Comparison of ENCODE assay signal across 10 mouse cellular contexts in the genomic region with DNA sequence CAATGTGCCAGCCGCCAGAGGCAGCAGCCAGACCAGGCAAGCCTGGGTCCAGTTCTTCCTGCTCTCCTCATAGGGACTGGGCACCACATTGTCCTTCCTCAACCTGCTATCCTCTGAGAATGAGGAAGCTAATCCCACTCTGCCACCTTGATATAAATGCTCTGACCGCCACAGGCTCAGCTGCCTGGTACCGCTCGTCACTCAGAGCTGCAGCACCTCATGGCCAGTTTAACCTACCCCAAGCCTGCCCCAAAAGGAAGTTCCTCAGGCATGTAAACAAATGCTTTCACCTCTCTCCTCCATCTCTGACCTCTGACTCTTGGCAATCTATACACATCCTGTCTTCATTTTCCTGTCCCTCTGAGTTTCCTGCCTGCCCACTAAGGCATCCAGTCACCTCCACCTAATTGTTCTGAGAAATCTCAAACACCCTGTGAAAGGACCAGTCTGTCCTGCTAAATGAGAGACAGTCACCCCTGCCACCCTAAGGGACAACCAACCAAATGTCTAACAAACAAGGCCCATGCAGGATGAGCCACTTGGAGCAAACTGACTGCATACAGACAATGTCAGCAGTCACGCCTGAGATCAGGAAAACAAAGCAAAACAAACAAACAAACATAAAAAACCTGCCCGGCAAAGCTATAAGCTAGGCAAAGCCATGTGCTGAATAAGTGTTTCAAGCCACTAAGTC. TPM values are rescaled to one million over a fixed set of nuclear protein-coding genes. Genes with fewer than 3 reads are reported as not detected.
DNase-seq lines count a peak whose midpoint lies in the region; ATAC-seq and TF ChIP-seq lines count a peak whose summit lies in the region.
"Had no signal": no experiment of that assay in that cellular context is flagged by ENCODE, and none has a peak within 500 bp of the region (broad histone marks: within the 10 kb centered on the region; RNA-seq: fewer than 3 reads in every experiment).

No protein-coding gene starts in this region.

- no peaks in the 10 kb centered on the region for H3K27me3 ChIP-seq in heart, adult 2 months (ENCODE audit: control insufficient read depth, insufficient read depth, low read length)
- no peaks in the 10 kb centered on the region for H3K27me3 ChIP-seq in CH12.LX (replicated peaks)
- H3K27me3 ChIP-seq in heart, embryonic 15.5 days = no peaks in the 10 kb centered on the region
- H3K27me3 ChIP-seq in liver, embryonic 12.5 days (replicated peaks) = peaks cover 10% of the 10 kb centered on the region
- H3K27me3 ChIP-seq in midbrain, postnatal 0 days (ENCODE audit: insufficient read depth, low read length) = no peaks in the 10 kb centered on the region

- H3K4me3 ChIP-seq in heart, adult 2 months = peak overlapping the region; percentile 15; the same call in 1 of the 2 replicates
- peak overlapping the region in 2 of 3 experiments; percentile 2 to 14 for H3K4me3 ChIP-seq in CH12.LX (replicated peaks in 1 of 3; ENCODE audit: low read depth in 2 of 3, low read length in 2 of 3, poor library complexity in 1 of 3)
- H3K4me3 ChIP-seq in heart, embryonic 15.5 days = no peak overlapping the region
- H3K4me3 ChIP-seq in liver, embryonic 12.5 days = no peak overlapping the region
- H3K4me3 ChIP-seq in midbrain, postnatal 0 days (ENCODE audit: low read depth, low read length) = no peak overlapping the region

- dilution Hi-C loops in CH12.LX (cut with MboI; ENCODE audit: extremely low pct_ligation_motif_present, extremely low pct_unique_long_range_greater_than_20kb, low sequenced_read_pairs) = no loop called here

- TF ChIP-seq RAD21 in CH12.LX (IDR thresholded peaks at IDR 0.05; ENCODE audit: low read depth, low read length) = no peak

- no peak overlapping the region for H3K4me2 ChIP-seq in CH12.LX (ENCODE audit: insufficient read depth, low read depth, poor library complexity, severe bottlenecking)
- no peak overlapping the region for H3K4me2 ChIP-seq in heart, embryonic 15.5 days
- H3K4me2 ChIP-seq in liver, embryonic 12.5 days = no peak overlapping the region
- H3K4me2 ChIP-seq in midbrain, postnatal 0 days (ENCODE audit: low read depth, low read length, poor library complexity, severe bottlenecking) = no peak overlapping the region

- in situ Hi-C loops in CH12.LX (cut with MboI; ENCODE audit: low pct_ligation_motif_present, low pct_unique_long_range_greater_than_20kb, low sequenced_read_pairs) = no loop called here

- TF ChIP-seq POLR2A in heart, adult 2 months (IDR thresholded peaks at IDR 0.05; ENCODE audit: insufficient read depth, low read depth, low read length) = no peak
- TF ChIP-seq POLR2A in CH12.LX (IDR thresholded peaks at IDR 0.05; ENCODE audit: low read depth, low read length) = no peak

- 0 out of 2 replicates have a peak overlapping the region, but pooled peaks have one; percentile 14 for H3K9ac ChIP-seq in heart, adult 2 months (ENCODE audit: low read depth, low read length)
- H3K9ac ChIP-seq in CH12.LX (ENCODE audit: insufficient read depth, low read depth) = no peak overlapping the region
- H3K9ac ChIP-seq in heart, embryonic 15.5 days = no peak overlapping the region
- no peak overlapping the region for H3K9ac ChIP-seq in liver, embryonic 12.5 days
- H3K9ac ChIP-seq in midbrain, postnatal 0 days (replicated peaks; ENCODE audit: low read length, poor library complexity, severe bottlenecking) = no peak overlapping the region

- ATAC-seq in heart, embryonic 15.5 days (replicated peaks; ENCODE audit: insufficient number of reproducible peaks, insufficient read depth, low FRiP score, low read depth) = no peak
- ATAC-seq in liver, embryonic 12.5 days = no peak
- no peak for ATAC-seq in midbrain, postnatal 0 days (ENCODE audit: low FRiP score)

- H3K4me1 ChIP-seq in heart, adult 2 months (ENCODE audit: control insufficient read depth, insufficient read depth, low read length) = peaks cover 47% of the 10 kb centered on the region
- H3K4me1 ChIP-seq in CH12.LX (ENCODE audit: control insufficient read depth in 1 of 2, insufficient read depth in 2 of 2) = peaks cover 70 to 100% of the 10 kb centered on the region in 2 experiments
- peaks cover 86% of the 10 kb centered on the region for H3K4me1 ChIP-seq in heart, embryonic 15.5 days (replicated peaks)
- peaks cover 82% of the 10 kb centered on the region for H3K4me1 ChIP-seq in liver, embryonic 12.5 days
- H3K4me1 ChIP-seq in midbrain, postnatal 0 days (ENCODE audit: insufficient read depth, low read length) = no peaks in the 10 kb centered on the region

- peak overlapping the region; percentile 87 for H3K27ac ChIP-seq in heart, adult 2 months
- H3K27ac ChIP-seq in CH12.LX (ENCODE audit: insufficient read depth, low read depth) = peak overlapping the region; percentile 39
- H3K27ac ChIP-seq in heart, embryonic 15.5 days = peak overlapping the region; percentile 73
- H3K27ac ChIP-seq in liver, embryonic 12.5 days = peak overlapping the region; percentile 34
- no peak overlapping the region for H3K27ac ChIP-seq in midbrain, postnatal 0 days (ENCODE audit: low read depth, low read length)

- peak; percentile 43; the same call in 1 of the 2 replicates for TF ChIP-seq EP300 in heart, adult 2 months (IDR thresholded peaks at IDR 0.05; ENCODE audit: insufficient read depth, low read depth, low read length)
- TF ChIP-seq EP300 in CH12.LX (IDR thresholded peaks at IDR 0.05; ENCODE audit: low read length) = no peak

- WGBS in heart, adult 2 months = 43% methylated on average over 6 of the region's 6 CpGs
- 53% methylated on average over 6 of the region's 6 CpGs for WGBS in heart, embryonic 15.5 days
- WGBS in liver, embryonic 12.5 days (ENCODE audit: insufficient replicate concordance) = 61% methylated on average over 6 of the region's 6 CpGs
- WGBS in midbrain, postnatal 0 days = 85% methylated on average over 6 of the region's 6 CpGs

- no peaks in the 10 kb centered on the region for H3K79me2 ChIP-seq in heart, adult 2 months (replicated peaks; ENCODE audit: control insufficient read depth, insufficient read depth, low read length)
- peaks cover 76% of the 10 kb centered on the region for H3K79me2 ChIP-seq in CH12.LX (replicated peaks; ENCODE audit: control insufficient read depth, extremely low read depth, insufficient read depth, poor library complexity, severe bottlenecking)

- no peaks in the 10 kb centered on the region for H3K9me3 ChIP-seq in CH12.LX (replicated peaks; ENCODE audit: low read length)
- H3K9me3 ChIP-seq in heart, embryonic 15.5 days (replicated peaks) = no peaks in the 10 kb centered on the region
- H3K9me3 ChIP-seq in liver, embryonic 12.5 days (replicated peaks) = no peaks in the 10 kb centered on the region
- no peaks in the 10 kb centered on the region for H3K9me3 ChIP-seq in midbrain, postnatal 0 days (ENCODE audit: low read length)

- DNase-seq in heart, adult 2 months = no peak
- no peak for DNase-seq in heart, postnatal 25 days (ENCODE audit: low spot score)
- no peak for DNase-seq in CH12.LX (ENCODE audit: extremely low read depth)
- DNase-seq in left cerebral cortex, postnatal 36 days (ENCODE audit: low spot score in 2 of 2) = no peak
- DNase-seq in frontal cortex, postnatal 25 days (ENCODE audit: low spot score in 2 of 2) = no peak
- DNase-seq in midbrain, postnatal 0 days (ENCODE audit: low spot score) = no peak
- DNase-seq: embryo, embryonic 11 days; layer of hippocampus, postnatal 36 days had no signal

- H3K36me3 ChIP-seq in heart, adult 2 months (ENCODE audit: control insufficient read depth, insufficient read depth, low read length) = peaks cover 14% of the 10 kb centered on the region
- H3K36me3 ChIP-seq in CH12.LX (replicated peaks in 1 of 2; ENCODE audit: control insufficient read depth in 1 of 2, insufficient read depth in 1 of 2, low read length in 1 of 2) = peaks cover 57 to 95% of the 10 kb centered on the region in 2 experiments
- H3K36me3 ChIP-seq in heart, embryonic 15.5 days = no peaks in the 10 kb centered on the region
- H3K36me3 ChIP-seq in liver, embryonic 12.5 days = 0 out of 2 replicates have a peak, but pooled peaks cover 4% of the 10 kb centered on the region
- peaks cover 36% of the 10 kb centered on the region for H3K36me3 ChIP-seq in midbrain, postnatal 0 days (ENCODE audit: insufficient read depth, low read length)

- intact Hi-C loops in heart, adult 2 months (cut with DNase I) = loop anchor here (2.0 kb wide), 1 partner anchor 15 kb away; no protein-coding TSS in a partner anchor
- intact Hi-C loops in heart, postnatal 25 days (cut with DNase I) = no loop called here
- intact Hi-C loops in left cerebral cortex, postnatal 36 days (cut with DNase I) = no loop called here

- TF ChIP-seq CTCF in heart, adult 2 months (IDR thresholded peaks at IDR 0.05) = no peak
- no peak for TF ChIP-seq CTCF in CH12.LX (conservative IDR thresholded peaks at IDR 0.05 in 1 of 2, IDR thresholded peaks at IDR 0.05 in 1 of 2; ENCODE audit: low read depth in 2 of 2, low read length in 2 of 2)
- TF ChIP-seq CTCF in midbrain, postnatal 0 days (IDR thresholded peaks at IDR 0.05) = no peak

TF ChIP-seq in CH12.LX, 34 proteins besides CTCF, POLR2A, EP300 and RAD21:
- TF ChIP-seq MYC (IDR thresholded peaks at IDR 0.05; ENCODE audit: low read depth, low read length) (no peak), ZC3H11A (IDR thresholded peaks at IDR 0.05; ENCODE audit: low read depth, low read length) (no peak)

RNA-seq across cellular contexts. Expression of gene Sh3bp5, which starts 27.8 kb away (rescaled TPM):
- total RNA-seq in heart, adult 2 months (2021) = 10 to 100 TPM; 51.0 to 58.3 TPM
- 27.0 and 37.1 TPM in 2 replicates for polyA plus RNA-seq in heart, adult 2 months (2012; rRNA removed)
- total RNA-seq in heart, postnatal 25 days (2021) = 10 to 100 TPM; 41.0 to 58.1 TPM
- total RNA-seq in CH12.LX (2012; rRNA removed) = 50.2 and 64.6 TPM in 2 replicates
- total RNA-seq in CH12.LX (2014; rRNA removed) = 53.0 and 57.4 TPM in 2 replicates
- polyA plus RNA-seq in CH12.LX (2012; ENCODE audit: insufficient read length, low read depth) = 158 and 164 TPM in 2 replicates
- 21.4 and 28.4 TPM in 2 replicates for polyA plus RNA-seq in heart, embryonic 15.5 days (2015; fragmentation: Nextera tagmentation; extraction: Ambion mirVana)
- 13.8 and 15.1 TPM in 2 replicates for polyA plus RNA-seq in liver, embryonic 12.5 days (2016; fragmentation: Nextera tagmentation; extraction: Ambion mirVana)
- total RNA-seq in left cerebral cortex, postnatal 36 days (2021) = 10 to 100 TPM; 60.1 to 60.2 TPM
- total RNA-seq in midbrain, postnatal 0 days (2014; rRNA removed) = 61.7 and 76.5 TPM in 2 replicates
- polyA plus RNA-seq in midbrain, postnatal 0 days (2015; fragmentation: Nextera tagmentation; extraction: Ambion mirVana) = 141 and 165 TPM in 2 replicates

Comparison
In these comparisons a context has a peak if more than half of its experiments do, and no peak if none do; other contexts are left out.
1. H3K4me3 ChIP-seq: peak in heart, adult 2 months (single experiment) and CH12.LX (2 of 3); none in heart, embryonic 15.5 days (single experiment), liver, embryonic 12.5 days (single experiment) and midbrain, postnatal 0 days (single experiment).